ENCODE assay signal across 17 mouse cellular contexts in the genomic region with DNA sequence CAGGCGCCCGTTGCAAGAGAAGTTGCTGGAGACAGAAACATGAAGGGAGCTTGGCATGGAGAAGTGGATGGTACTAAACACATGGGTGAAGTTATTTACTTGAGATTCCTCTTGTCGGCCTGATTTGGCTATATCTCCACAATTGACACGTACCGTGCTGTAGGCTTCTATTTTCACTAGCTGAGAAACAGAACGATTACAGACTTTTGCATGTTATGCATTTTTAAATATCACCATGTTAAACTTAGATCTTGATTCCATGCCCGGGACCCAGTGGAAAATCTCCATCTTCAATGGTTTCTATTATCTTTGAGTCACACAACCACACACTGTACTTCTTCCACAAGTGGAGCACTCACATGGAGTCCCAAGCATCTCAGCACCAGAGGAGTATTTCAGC.
DNase-seq lines count a peak whose midpoint lies in the region; ATAC-seq lines count a peak whose summit lies in the region.
"Had no signal": no experiment of that assay in that cellular context is flagged by ENCODE, and none has a peak within 500 bp of the region (broad histone marks: within the 10 kb centered on the region; RNA-seq: fewer than 3 reads in every experiment).

No protein-coding gene starts in this region.

- no peak for DNase-seq in frontal cortex, postnatal 25 days (ENCODE audit: low spot score in 2 of 2)
- DNase-seq in left cerebral cortex, adult 18-20 months (ENCODE audit: low spot score in 2 of 2): peak; percentile 30 to 36
- peak; percentile 62 for DNase-seq in right cerebral cortex, adult 18-20 months
- peak; percentile 22 for DNase-seq in right cerebral cortex, postnatal 4 days
- no peak for DNase-seq in cerebellum, postnatal 10 days
- DNase-seq: adrenal gland, postnatal 36 days; cerebellum, adult 18-20 months; cerebellum, postnatal 36 days; gastrocnemius, postnatal 14 days; kidney, adult 18-20 months; kidney, postnatal 4 days; lung, postnatal 36 days had no signal

- peak; percentile 94 for ATAC-seq in frontal cortex, adult (ENCODE audit: low TSS enrichment)
- no peak for ATAC-seq in cerebellum, adult (ENCODE audit: insufficient number of reproducible peaks, low FRiP score, low TSS enrichment)
- no peak for ATAC-seq in erythroblast, adult 5-6 weeks (replicated peaks; ENCODE audit: low FRiP score, poor library complexity, severe bottlenecking)
- ATAC-seq: inflammation-experienced regulatory T-cells, adult 6 months; midbrain, embryonic 13.5 days had no signal

Comparison
In these comparisons a context has a peak if more than half of its experiments do, and no peak if none do; other contexts are left out.
1. DNase-seq: peak in left cerebral cortex, adult 18-20 months (2 of 2), right cerebral cortex, adult 18-20 months (single experiment) and right cerebral cortex, postnatal 4 days (single experiment); none in frontal cortex, postnatal 25 days (0 of 2) and cerebellum, postnatal 10 days (0 of 2).